ENCODE assay signal across 10 mouse cellular contexts in genomic region chr9:66796739-66797138, GRCm38 (mm10). TPM values are rescaled to one million over a fixed set of nuclear protein-coding genes. Genes with fewer than 3 reads are reported as not detected.
DNase-seq lines count a peak whose midpoint lies in the region; ATAC-seq and TF ChIP-seq lines count a peak whose summit lies in the region.
"Had no signal": no experiment of that assay in that cellular context is flagged by ENCODE, and none has a peak within 500 bp of the region (broad histone marks: within the 10 kb centered on the region; RNA-seq: fewer than 3 reads in every experiment).

Gm10647 (plus strand) TSS chr9:66797039.

- no peaks in the 10 kb centered on the region for H3K27me3 ChIP-seq in lung, postnatal 0 days (replicated peaks; ENCODE audit: insufficient read depth, low read length)
- no peaks in the 10 kb centered on the region for H3K27me3 ChIP-seq in limb, embryonic 12.5 days

- TF ChIP-seq CTCF in lung, postnatal 0 days (IDR thresholded peaks at IDR 0.05), result no peak
- no peak for TF ChIP-seq CTCF in olfactory bulb, adult 2 months (IDR thresholded peaks at IDR 0.05; ENCODE audit: insufficient read depth, low read depth, low read length)

- 0 out of 2 replicates have a peak within 1 kb of the TSS, but pooled peaks have one; percentile 89 for H3K27ac ChIP-seq in lung, postnatal 0 days (ENCODE audit: low read length)
- peak within 1 kb of the TSS; percentile 92 for H3K27ac ChIP-seq in limb, embryonic 12.5 days
- no peak within 1 kb of the TSS for H3K27ac ChIP-seq in olfactory bulb, adult 2 months (ENCODE audit: insufficient read depth, low read depth, low read length)

- H3K36me3 ChIP-seq in lung, postnatal 0 days (ENCODE audit: insufficient read depth, low read length), result no peaks in the 10 kb centered on the region
- no peaks in the 10 kb centered on the region for H3K36me3 ChIP-seq in limb, embryonic 12.5 days

- H3K9ac ChIP-seq in lung, postnatal 0 days (replicated peaks; ENCODE audit: low read depth), result no peak within 1 kb of the TSS
- H3K9ac ChIP-seq in limb, embryonic 12.5 days (replicated peaks), result peak within 1 kb of the TSS; percentile 78

- no peak for TF ChIP-seq EP300 in lung, postnatal 0 days (IDR thresholded peaks at IDR 0.05)

- 77% methylated on average over 5 of the region's 5 CpGs for WGBS in lung, postnatal 0 days
- 65% methylated on average over 5 of the region's 5 CpGs for WGBS in limb, embryonic 12.5 days
- 74% methylated on average over 5 of the region's 5 CpGs for WGBS in olfactory bulb, adult 2 months

- TF ChIP-seq POLR2A in olfactory bulb, adult 2 months (IDR thresholded peaks at IDR 0.05; ENCODE audit: insufficient read depth, low read depth, low read length), result no peak

- H3K9me3 ChIP-seq in lung, postnatal 0 days (ENCODE audit: low read length), result no peaks in the 10 kb centered on the region
- H3K9me3 ChIP-seq in limb, embryonic 12.5 days, result no peaks in the 10 kb centered on the region

- intact Hi-C loops in left cerebral cortex, postnatal 10 days (cut with DNase I), result no loop called here

- peak; percentile 40 for DNase-seq in cerebellum, adult 9-10 months
- DNase-seq in lung, postnatal 0 days (ENCODE audit: low spot score), result no peak
- DNase-seq in lung, postnatal 14 days, result no peak
- no peak for DNase-seq in left cerebral cortex, postnatal 10 days (ENCODE audit: extremely low spot score in 1 of 2, low spot score in 2 of 2)
- DNase-seq: kidney, adult 11 months; right cerebral cortex, postnatal 25 days had no signal

- H3K4me3 ChIP-seq in lung, postnatal 0 days (ENCODE audit: low read depth, low read length), result peak within 1 kb of the TSS; percentile 67
- H3K4me3 ChIP-seq in limb, embryonic 12.5 days (replicated peaks), result peak within 1 kb of the TSS; percentile 65
- peak within 1 kb of the TSS; percentile 74 for H3K4me3 ChIP-seq in olfactory bulb, adult 2 months (ENCODE audit: insufficient read depth, low read depth, low read length)

- no peak for ATAC-seq in cerebellum, adult (ENCODE audit: insufficient number of reproducible peaks, low FRiP score, low TSS enrichment)
- no peak for ATAC-seq in lung, postnatal 0 days
- ATAC-seq in limb, embryonic 12.5 days (ENCODE audit: insufficient number of reproducible peaks, insufficient read depth, low FRiP score, low TSS enrichment, low read depth), result no peak
- ATAC-seq in frontal cortex, adult (ENCODE audit: low TSS enrichment), result no peak

- no peaks in the 10 kb centered on the region for H3K4me1 ChIP-seq in lung, postnatal 0 days (ENCODE audit: insufficient read depth, low read depth, low read length)
- H3K4me1 ChIP-seq in limb, embryonic 12.5 days (replicated peaks), result peaks cover 6% of the 10 kb centered on the region
- no peaks in the 10 kb centered on the region for H3K4me1 ChIP-seq in olfactory bulb, adult 2 months (ENCODE audit: control insufficient read depth, insufficient read depth, low read length)

- peak within 1 kb of the TSS; percentile 93 for H3K4me2 ChIP-seq in lung, postnatal 0 days (replicated peaks; ENCODE audit: low read depth, low read length)
- peak within 1 kb of the TSS; percentile 81 for H3K4me2 ChIP-seq in limb, embryonic 12.5 days

RNA-seq across cellular contexts. Expression of gene Gm10647, which starts in this region (rescaled TPM):
- 0.27 and 0.51 TPM in 2 replicates for polyA plus RNA-seq in lung, postnatal 0 days (2015; fragmentation: Nextera tagmentation; extraction: Ambion mirVana)
- polyA plus RNA-seq in limb, embryonic 12.5 days (2016; fragmentation: Nextera tagmentation; extraction: Ambion mirVana), result 0.87 and 1.2 TPM in 2 replicates
- polyA plus RNA-seq in olfactory bulb, adult 2 months (2012; ENCODE audit: insufficient read depth, insufficient read length, low replicate concordance, missing spikeins), result not detected in 2 replicates
- under 1 TPM; 0.32 to 0.61 TPM for total RNA-seq in left cerebral cortex, postnatal 10 days (2021)
